Mouse (Mus musculus): ENCODE data around the gene Selenoo. TPM values are rescaled to one million over a fixed set of nuclear protein-coding genes. Genes with fewer than 3 reads are reported as not detected.

The Selenoo gene
- polyA plus RNA-seq, 1 experiment from 2014 or later = 19.1 TPM

GRCm38 (mm10) chr15:89073993-89074603, 14.8 kb upstream of the Selenoo start:
- Histone ChIP-seq H3K27ac (ENCODE audit: low read length) (peak overlapping the region; percentile 79; the same call in 1 of the 2 replicates), H3K4me2 (ENCODE audit: low read length) (no peak overlapping the region), H3K4me1 (ENCODE audit: control insufficient read depth, insufficient read depth, low read length) (peaks cover 29% of the 10 kb centered on the region), H3K4me3 (ENCODE audit: low read depth, low read length) (no peak overlapping the region), H3K27me3 (ENCODE audit: control insufficient read depth, insufficient read depth, low read depth, low read length) (no peaks in the 10 kb centered on the region), H3K9ac (ENCODE audit: low read depth, low read length) (no peak overlapping the region; the same call in 1 of the 2 replicates), H3K9me3 (replicated peaks; ENCODE audit: control insufficient read depth, low read length, poor library complexity, severe bottlenecking) (no peaks in the 10 kb centered on the region), H3K36me3 (ENCODE audit: control insufficient read depth, insufficient read depth, low read length) (peaks cover 3% of the 10 kb centered on the region; the same call in 1 of the 2 replicates)
- no peak for ATAC-seq
- 86% methylated on average over 10 of the region's 10 CpGs for WGBS

- peaks cover 29% of the 10 kb centered on the region for H3K4me1 ChIP-seq (ENCODE audit: control insufficient read depth, insufficient read depth, low read length)
- ATAC-seq = no peak
- peaks cover 2% of the 10 kb centered on the region; the same call in 1 of the 2 replicates for H3K36me3 ChIP-seq (ENCODE audit: control insufficient read depth, insufficient read depth, low read length)
- H3K4me3 ChIP-seq (ENCODE audit: low read depth, low read length) = peak within 1 kb of the TSS; percentile 77
- H3K27me3 ChIP-seq (ENCODE audit: control insufficient read depth, insufficient read depth, low read depth, low read length) = no peaks in the 10 kb centered on the region
- H3K4me2 ChIP-seq (ENCODE audit: low read length) = peak within 1 kb of the TSS; percentile 85
- H3K27ac ChIP-seq (ENCODE audit: low read length) = peak within 1 kb of the TSS; percentile 79
- H3K9ac ChIP-seq (ENCODE audit: low read depth, low read length) = peak within 1 kb of the TSS; percentile 89
- 21% methylated on average over 11 of the region's 11 CpGs for WGBS
- no peaks in the 10 kb centered on the region for H3K9me3 ChIP-seq (replicated peaks; ENCODE audit: control insufficient read depth, low read length, poor library complexity, severe bottlenecking)
Observed at GRCm38 (mm10) chr15:89074613-89075477, 14.0 kb upstream of the Selenoo start, which contains the start of gene Trabd. Gene Trabd, plus strand, starts transcription at chr15:89075124.

GRCm38 (mm10) chr15:89075478-89076147, 13.3 kb upstream of the Selenoo start:
- Histone ChIP-seq H3K9ac (ENCODE audit: low read depth, low read length) (peak overlapping the region; percentile 89), H3K9me3 (replicated peaks; ENCODE audit: control insufficient read depth, low read length, poor library complexity, severe bottlenecking) (no peaks in the 10 kb centered on the region), H3K27ac (ENCODE audit: low read length) (peak overlapping the region; percentile 79), H3K27me3 (ENCODE audit: control insufficient read depth, insufficient read depth, low read depth, low read length) (no peaks in the 10 kb centered on the region), H3K36me3 (ENCODE audit: control insufficient read depth, insufficient read depth, low read length) (no peaks in the 10 kb centered on the region), H3K4me1 (ENCODE audit: control insufficient read depth, insufficient read depth, low read length) (peaks cover 29% of the 10 kb centered on the region), H3K4me3 (ENCODE audit: low read depth, low read length) (peak overlapping the region; percentile 77), H3K4me2 (ENCODE audit: low read length) (peak overlapping the region; percentile 85)
- peak; percentile 90 for ATAC-seq
- 0% methylated on average over 27 of the region's 59 CpGs for WGBS

GRCm38 (mm10) chr15:89076156-89076731, 12.6 kb upstream of the Selenoo start:
- Histone ChIP-seq H3K27ac (ENCODE audit: low read length) (peak overlapping the region; percentile 79), H3K4me3 (ENCODE audit: low read depth, low read length) (peak overlapping the region; percentile 77), H3K36me3 (ENCODE audit: control insufficient read depth, insufficient read depth, low read length) (no peaks in the 10 kb centered on the region), H3K9ac (ENCODE audit: low read depth, low read length) (peak overlapping the region; percentile 89), H3K27me3 (ENCODE audit: control insufficient read depth, insufficient read depth, low read depth, low read length) (no peaks in the 10 kb centered on the region), H3K4me1 (ENCODE audit: control insufficient read depth, insufficient read depth, low read length) (peaks cover 29% of the 10 kb centered on the region), H3K4me2 (ENCODE audit: low read length) (peak overlapping the region; percentile 85), H3K9me3 (replicated peaks; ENCODE audit: control insufficient read depth, low read length, poor library complexity, severe bottlenecking) (no peaks in the 10 kb centered on the region)
- peak; percentile 79 for ATAC-seq
- WGBS = 1% methylated on average over 36 of the region's 39 CpGs

DNA sequence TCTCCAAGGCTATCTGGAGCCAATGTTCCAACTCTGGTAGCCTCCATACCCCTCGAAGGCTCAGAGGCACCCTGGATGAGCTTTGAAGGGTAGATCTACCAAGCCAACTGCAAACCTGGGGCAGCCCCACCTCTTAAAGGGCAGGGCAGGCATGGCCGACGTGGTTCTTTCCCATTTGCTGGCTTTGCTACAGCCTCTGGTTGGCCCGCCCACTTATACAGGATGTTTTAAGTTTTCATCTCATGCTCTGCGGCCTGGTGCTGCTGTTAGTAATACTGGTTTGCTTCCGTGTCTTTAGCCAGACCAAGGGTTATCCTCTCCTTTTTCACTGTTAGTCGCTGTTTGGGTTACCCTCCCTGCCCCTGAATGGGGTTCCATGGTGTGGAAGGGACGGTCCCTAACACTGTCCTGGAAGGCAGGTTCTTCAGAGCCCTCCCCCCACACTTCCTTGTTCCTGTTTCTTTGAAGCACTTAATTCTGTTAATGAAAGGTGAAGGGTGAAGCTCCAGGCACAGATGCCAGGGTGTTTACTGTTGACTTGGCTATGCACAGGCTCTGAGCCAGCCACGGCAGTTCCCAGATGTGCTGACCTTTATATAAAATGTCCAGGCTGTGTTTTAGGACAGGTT, 10.6 kb upstream of the Selenoo start:
- Histone ChIP-seq H3K27ac (ENCODE audit: low read length) (no peak overlapping the region), H3K9me3 (replicated peaks; ENCODE audit: control insufficient read depth, low read length, poor library complexity, severe bottlenecking) (no peaks in the 10 kb centered on the region), H3K4me2 (ENCODE audit: low read length) (peak overlapping the region; percentile 85), H3K9ac (ENCODE audit: low read depth, low read length) (0 out of 2 replicates have a peak overlapping the region, but pooled peaks have one; percentile 35), H3K27me3 (ENCODE audit: control insufficient read depth, insufficient read depth, low read depth, low read length) (no peaks in the 10 kb centered on the region), H3K4me1 (ENCODE audit: control insufficient read depth, insufficient read depth, low read length) (peaks cover 29% of the 10 kb centered on the region), H3K36me3 (ENCODE audit: control insufficient read depth, insufficient read depth, low read length) (peaks cover 9% of the 10 kb centered on the region), H3K4me3 (ENCODE audit: low read depth, low read length) (no peak overlapping the region)
- WGBS = 74% methylated on average over 9 of the region's 9 CpGs
- no peak for ATAC-seq

- WGBS = 84% methylated on average over 1 of the region's 1 CpGs
- H3K36me3 ChIP-seq (ENCODE audit: control insufficient read depth, insufficient read depth, low read length) = peaks cover 29% of the 10 kb centered on the region
Observed at GRCm38 (mm10) chr15:89083906-89084305, 5.0 kb upstream of the Selenoo start.

GRCm38 (mm10) chr15:89084826-89085225, 4.1 kb upstream of the Selenoo start:
- Histone ChIP-seq H3K4me1 (ENCODE audit: control insufficient read depth, insufficient read depth, low read length) (peaks cover 6% of the 10 kb centered on the region; the same call in 1 of the 2 replicates), H3K9ac (ENCODE audit: low read depth, low read length) (no peak overlapping the region), H3K4me2 (ENCODE audit: low read length) (no peak overlapping the region), H3K27me3 (ENCODE audit: control insufficient read depth, insufficient read depth, low read depth, low read length) (no peaks in the 10 kb centered on the region), H3K9me3 (replicated peaks; ENCODE audit: control insufficient read depth, low read length, poor library complexity, severe bottlenecking) (no peaks in the 10 kb centered on the region), H3K27ac (ENCODE audit: low read length) (no peak overlapping the region), H3K4me3 (ENCODE audit: low read depth, low read length) (no peak overlapping the region), H3K36me3 (ENCODE audit: control insufficient read depth, insufficient read depth, low read length) (peaks cover 29% of the 10 kb centered on the region)
- 87% methylated on average over 2 of the region's 2 CpGs for WGBS
- ATAC-seq = no peak

More at GRCm38 (mm10) chr15:89083906-89084305, 5.0 kb upstream of the Selenoo start:
- Histone ChIP-seq H3K27me3 (ENCODE audit: control insufficient read depth, insufficient read depth, low read depth, low read length) (no peaks in the 10 kb centered on the region), H3K4me3 (ENCODE audit: low read depth, low read length) (no peak overlapping the region), H3K4me2 (ENCODE audit: low read length) (no peak overlapping the region), H3K4me1 (ENCODE audit: control insufficient read depth, insufficient read depth, low read length) (peaks cover 4% of the 10 kb centered on the region; the same call in 1 of the 2 replicates), H3K27ac (ENCODE audit: low read length) (no peak overlapping the region), H3K9me3 (replicated peaks; ENCODE audit: control insufficient read depth, low read length, poor library complexity, severe bottlenecking) (no peaks in the 10 kb centered on the region), H3K9ac (ENCODE audit: low read depth, low read length) (no peak overlapping the region)
- ATAC-seq = no peak
